Mouse (Mus musculus): ENCODE data around the gene Rufy4. TPM values are rescaled to one million over a fixed set of nuclear protein-coding genes. Genes with fewer than 3 reads are reported as not detected.

Gene Rufy4
- total RNA-seq, 2 experiments from 2014 or later, result 0.09 to 0.11 TPM

DNA sequence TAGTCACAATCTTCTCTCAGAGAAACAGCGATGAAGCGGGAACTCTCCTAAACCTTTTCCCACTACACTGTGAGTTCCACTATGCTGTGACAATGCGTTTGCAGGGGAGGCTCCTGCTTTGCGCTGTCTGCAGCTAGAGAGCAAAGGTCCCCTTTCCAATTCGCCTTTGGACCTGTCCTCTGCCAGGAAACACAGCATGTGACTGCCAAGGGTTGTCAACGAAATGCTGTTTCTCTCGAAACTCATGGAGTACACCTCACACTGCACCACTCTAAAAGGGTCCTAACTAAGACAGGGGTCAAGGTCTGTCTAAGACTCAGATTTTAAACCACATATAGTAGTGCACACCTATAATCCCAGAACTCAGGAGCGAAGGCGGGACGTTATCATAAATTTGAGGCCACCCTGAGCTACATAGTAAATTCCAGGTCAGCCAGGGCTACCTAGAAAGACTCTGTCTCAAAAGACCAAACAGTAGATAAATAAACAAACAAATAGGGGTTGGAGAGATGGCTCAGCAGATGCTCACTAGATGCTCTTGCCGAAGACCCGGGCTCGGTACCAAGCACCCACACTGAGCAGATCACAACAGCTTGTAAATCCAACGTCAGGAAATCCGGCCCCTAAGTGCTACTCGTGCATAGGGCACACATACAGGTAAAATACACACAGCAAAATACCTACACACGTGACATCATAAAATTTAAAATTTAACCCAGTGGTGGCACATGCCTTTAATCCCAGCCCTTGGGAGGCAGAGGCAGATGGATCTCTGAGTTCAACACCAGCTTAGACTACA is 71.5 kb downstream of the Rufy4 start:
- DNase-seq (ENCODE audit: low spot score), result no peak

Other genes with a start within 250 kb of the Rufy4 start
- gene Tns1, start 1.1 kb upstream of the Rufy4 start, total RNA-seq (2021), result 100 to 1,000 TPM; 226 to 298 TPM
- gene Cxcr2, start 28.4 kb downstream of the Rufy4 start, total RNA-seq (2021), result not detected
- not detected for gene Cxcr1, start 69.1 kb downstream of the Rufy4 start, total RNA-seq (2021)
- gene Arpc2, start 110.5 kb downstream of the Rufy4 start, total RNA-seq (2021), result 10 to 100 TPM; 71.0 to 82.9 TPM
- gene Gpbar1, start 153.0 kb downstream of the Rufy4 start, total RNA-seq (2021), result not detected
- 10 to 100 TPM; 74.4 to 77.1 TPM for gene Aamp, start 159.2 kb downstream of the Rufy4 start, total RNA-seq (2021)
- 10 to 100 TPM; 54.0 to 63.3 TPM for gene Pnkd, start 159.4 kb downstream of the Rufy4 start, total RNA-seq (2021)
- gene Tmbim1, start 180.1 kb downstream of the Rufy4 start, total RNA-seq (2021), result 10 to 100 TPM; 29.0 to 42.2 TPM
- under 1 TPM in 1 of 2 experiments, not detected in 1; 0.11 TPM for gene Catip, start 236.6 kb downstream of the Rufy4 start, total RNA-seq (2021)
- gene Slc11a1, start 249.7 kb downstream of the Rufy4 start, total RNA-seq (2021), result 1 to 10 TPM; 3.6 to 8.1 TPM